Mouse (Mus musculus) lung, postnatal 0 days (tissue): ENCODE measurements at regions not wholly inside any gene's neighbourhood (a gene's known extent, or its start where the extent isn't known, plus 50 kb on each side); places are given as distances from the start of the nearest gene placed in this dataset.

Experiments
- CTCF ChIP-seq: IDR thresholded peaks from 2 replicates; pipeline ENCODE4 v1.5.1; 2016; ENCODE audit warnings: antibody characterized with exemption, mild to moderate bottlenecking
- EP300 ChIP-seq: IDR thresholded peaks from 2 replicates; pipeline ENCODE4 v1.6.1; 2016; ENCODE audit warnings: antibody characterized with exemption, mild to moderate bottlenecking, control low read depth

- peak; percentile 71 for TF ChIP-seq CTCF
- TF ChIP-seq EP300, result no peak
Measured at GRCm38 (mm10) chr8:41824928-41825327, 408.1 kb upstream of the Frg1 start.
